Mouse (Mus musculus) lung, adult 2 months (tissue): Measurements from ENCODE around the gene Arhgap44.

Source experiments
- CTCF ChIP-seq: fragments of 200-500 bp; IDR thresholded peaks from 2 replicates; pipeline ENCODE4 v1.5.1; 2011; ENCODE audit warnings: mild to moderate bottlenecking, low read length, control low read depth; ENCODE audit not compliant: insufficient read depth
- POLR2A ChIP-seq: fragments of 200-500 bp; IDR thresholded peaks from 2 replicates; pipeline ENCODE4 v1.6.1; 2011; ENCODE audit warnings: low read depth, mild to moderate bottlenecking, control low read depth, low read length, borderline replicate concordance; ENCODE audit errors: extremely low read depth

GRCm38 (mm10) chr11:65186974-65187373 lies 24.2 kb upstream of the Arhgap44 start:
- TF ChIP-seq CTCF (no peak), POLR2A (no peak)
